Mouse (Mus musculus) CD8-positive naive resting alpha-beta T cell, adult 2 months (primary cell): ENCODE results near the gene Dlgap3.

ENCODE experiments used
- DNase-seq, 2 experiments: peaks; one replicate each; pipeline ENCODE4 v3.0.0; 2022; ENCODE audit warnings: low read depth in 2 of 2, low spot score in 2 of 2

Dlgap3 gene

DNA sequence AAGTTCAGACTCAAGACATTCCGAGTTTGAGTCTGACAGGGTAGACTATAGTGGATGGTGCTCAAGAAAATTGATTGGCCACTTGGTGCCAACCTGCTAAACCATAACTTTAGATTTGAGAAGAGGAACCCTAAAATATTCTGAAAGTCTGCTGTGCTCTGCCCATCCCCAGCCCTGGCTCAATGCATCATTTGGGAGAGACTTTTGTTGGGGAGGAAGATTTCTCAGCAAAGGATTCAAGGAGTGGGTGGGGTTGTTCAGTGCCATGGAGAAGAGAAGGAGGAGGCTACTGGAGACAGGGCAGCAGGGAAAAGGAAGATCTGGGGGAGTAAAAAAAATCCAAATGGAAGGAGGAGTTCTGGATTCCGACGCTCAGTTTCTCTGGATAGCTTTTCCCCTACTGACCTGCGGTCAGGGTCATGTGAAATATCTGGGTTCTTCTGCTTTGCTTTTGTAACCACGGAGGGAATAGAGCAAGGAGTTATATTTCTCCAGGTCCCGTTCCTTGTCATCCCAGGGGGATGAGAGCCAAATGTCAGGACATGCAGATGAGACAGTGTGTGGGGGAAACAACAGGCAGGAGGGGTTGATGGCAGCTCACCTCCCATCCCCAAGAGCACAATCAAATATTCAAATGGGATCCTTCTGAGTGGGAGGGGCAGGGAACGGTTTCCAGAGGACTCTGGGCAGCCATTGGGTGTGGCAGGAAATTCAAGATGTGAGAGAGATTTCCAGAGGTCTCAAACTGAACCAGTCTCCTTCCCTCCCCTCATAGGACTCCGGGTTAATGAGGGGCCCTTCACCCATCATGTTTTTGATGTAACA, 5.3 kb downstream of the Dlgap3 start:
- no peak for DNase-seq

DNA sequence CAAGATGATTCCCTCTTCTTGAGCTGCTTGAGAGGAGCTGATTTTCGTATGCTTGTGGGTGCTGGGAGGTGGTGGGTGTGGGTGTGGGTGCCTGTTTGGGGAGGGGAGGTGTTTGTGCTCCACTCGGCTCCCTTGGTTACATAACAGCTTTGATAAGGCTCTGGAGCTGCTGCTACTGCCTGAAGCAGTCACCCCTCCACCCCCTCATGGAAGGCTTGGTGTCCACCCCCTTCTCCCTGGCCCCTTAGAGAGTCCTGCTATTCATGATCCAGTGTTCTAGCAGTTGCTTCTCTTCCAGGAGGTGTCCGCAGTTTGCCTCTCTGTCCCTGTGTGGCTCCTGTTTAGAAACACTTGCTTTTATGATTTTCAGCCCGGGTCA, 5.9 kb downstream of the Dlgap3 start:
- DNase-seq = no peak

GRCm38 (mm10) chr4:127177961-127178360, 9.0 kb downstream of the Dlgap3 start:
- no peak for DNase-seq

DNA sequence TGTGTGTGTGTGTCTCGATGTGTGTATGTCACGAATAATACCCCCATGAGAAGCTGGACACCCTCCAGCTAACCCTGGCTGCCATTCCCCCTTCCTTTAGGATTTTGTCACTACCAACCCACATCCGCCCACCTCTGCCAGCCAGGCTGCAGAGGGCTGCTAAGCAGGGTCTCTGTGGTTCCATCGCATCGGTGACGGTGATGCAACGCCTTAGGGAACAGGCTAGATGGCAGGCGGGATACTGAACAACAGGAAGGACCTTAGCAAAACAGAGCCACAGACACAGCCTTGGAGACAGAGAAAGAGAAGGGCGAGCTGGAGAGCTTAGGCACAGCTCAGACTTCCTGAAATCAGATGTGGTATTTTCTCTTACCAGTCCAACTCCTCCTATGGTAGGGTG, 9.7 kb downstream of the Dlgap3 start:
- no peak for DNase-seq

- no peak for DNase-seq
Measured at GRCm38 (mm10) chr4:127179469-127180449, 10.8 kb downstream of the Dlgap3 start.

GRCm38 (mm10) chr4:127180450-127180840, 11.4 kb downstream of the Dlgap3 start:
- DNase-seq = no peak

- no peak for DNase-seq
Measured at GRCm38 (mm10) chr4:127181010-127181409, 12.0 kb downstream of the Dlgap3 start.

- no peak for DNase-seq
Measured at GRCm38 (mm10) chr4:127183867-127184266, 14.9 kb downstream of the Dlgap3 start.

- DNase-seq = no peak
Measured at GRCm38 (mm10) chr4:127190921-127191320, 21.9 kb downstream of the Dlgap3 start.

GRCm38 (mm10) chr4:127192704-127193103, 23.7 kb downstream of the Dlgap3 start:
- no peak for DNase-seq

DNA sequence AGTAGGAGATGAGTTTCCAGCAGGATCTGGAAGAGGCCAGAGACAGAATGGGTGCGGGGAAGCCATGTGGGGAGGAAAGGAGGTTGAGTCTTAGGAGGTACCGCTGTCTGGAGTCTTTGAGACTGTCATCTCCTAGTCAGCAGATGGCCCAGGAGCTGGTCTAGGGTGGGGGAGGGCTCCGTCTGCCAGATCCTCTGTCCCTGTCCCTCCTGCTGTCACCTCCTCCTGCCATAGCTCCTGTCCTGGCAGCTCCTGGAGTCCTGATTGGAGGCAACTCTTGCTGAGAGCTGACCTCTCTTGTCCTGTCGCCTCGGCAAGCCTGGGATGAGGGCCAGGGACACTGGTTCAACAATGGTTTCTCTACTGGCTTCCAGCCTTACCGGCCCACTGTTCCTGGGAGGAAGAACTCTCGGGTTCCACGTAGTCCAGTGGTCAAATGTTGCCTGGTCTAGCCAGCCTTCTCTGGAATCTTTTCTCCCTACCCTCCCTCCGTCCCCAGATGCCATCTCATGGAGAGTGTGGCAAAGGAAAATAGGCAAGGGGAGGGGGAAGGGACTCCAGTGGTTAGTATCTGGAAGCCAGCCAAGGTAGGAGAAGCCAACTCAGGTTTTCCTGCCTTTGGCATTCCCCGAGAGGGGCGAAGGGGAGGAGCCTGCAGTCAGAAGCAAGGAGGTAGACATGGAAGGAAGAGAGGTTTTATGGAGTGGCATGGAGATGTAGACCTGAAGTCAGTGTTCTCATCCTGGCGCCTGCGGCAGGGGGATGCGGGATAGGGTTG, 24.6 kb downstream of the Dlgap3 start:
- DNase-seq = no peak

- DNase-seq = no peak
Measured at GRCm38 (mm10) chr4:127194477-127195269, 25.7 kb downstream of the Dlgap3 start.

DNA sequence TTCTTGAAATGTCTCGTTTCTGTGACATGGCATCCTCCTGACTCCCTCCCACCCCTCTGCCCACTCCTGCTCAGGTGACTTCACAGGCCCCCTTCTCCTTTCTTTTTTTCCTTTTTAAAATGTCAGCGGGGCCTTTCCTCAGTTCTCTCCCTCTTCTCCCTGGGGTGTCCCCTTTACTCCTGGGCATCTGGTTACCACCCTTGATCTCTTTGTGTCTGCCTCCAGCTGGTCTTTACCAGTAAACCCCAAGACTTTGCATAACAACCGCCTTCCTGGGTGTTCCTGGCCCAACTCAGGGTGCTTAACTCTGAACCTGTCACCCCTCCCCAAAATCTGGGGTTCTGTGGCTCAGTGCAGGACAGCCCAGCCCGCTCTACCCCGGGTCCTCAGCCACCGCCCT, 29.6 kb downstream of the Dlgap3 start:
- DNase-seq = no peak

GRCm38 (mm10) chr4:127199406-127199805, 30.4 kb downstream of the Dlgap3 start:
- peak in 1 of 2 experiments; percentile 13 for DNase-seq

DNA sequence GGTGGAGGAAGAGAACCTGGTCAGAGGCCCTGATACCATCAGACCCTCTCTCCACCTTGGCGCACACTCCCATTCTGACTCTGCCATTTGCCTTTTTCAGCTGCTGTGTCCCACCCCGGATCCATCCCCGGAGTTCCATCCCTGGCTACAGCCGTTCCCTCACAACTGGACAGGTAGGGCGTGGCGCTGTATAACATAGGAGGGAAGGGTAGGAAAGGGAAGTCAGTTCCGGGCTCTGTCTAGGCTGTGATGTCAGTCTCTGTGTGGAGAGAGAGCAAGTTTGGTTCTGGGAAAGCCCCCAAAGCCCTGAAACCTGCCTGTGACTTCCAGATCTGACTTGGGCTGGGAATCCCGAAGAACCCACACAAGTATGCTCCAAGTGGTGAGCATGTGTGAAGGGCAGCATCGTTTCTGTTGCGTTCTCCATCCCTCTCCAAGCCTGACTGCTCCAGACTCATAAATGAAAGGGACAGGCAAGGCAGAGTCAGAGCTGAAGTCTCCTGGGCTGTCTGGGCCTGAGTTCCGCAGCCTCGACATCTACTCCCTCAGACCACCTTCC, 31.2 kb downstream of the Dlgap3 start:
- no peak for DNase-seq

- no peak for DNase-seq
Measured at GRCm38 (mm10) chr4:127200769-127201617, 32.0 kb downstream of the Dlgap3 start.

DNA sequence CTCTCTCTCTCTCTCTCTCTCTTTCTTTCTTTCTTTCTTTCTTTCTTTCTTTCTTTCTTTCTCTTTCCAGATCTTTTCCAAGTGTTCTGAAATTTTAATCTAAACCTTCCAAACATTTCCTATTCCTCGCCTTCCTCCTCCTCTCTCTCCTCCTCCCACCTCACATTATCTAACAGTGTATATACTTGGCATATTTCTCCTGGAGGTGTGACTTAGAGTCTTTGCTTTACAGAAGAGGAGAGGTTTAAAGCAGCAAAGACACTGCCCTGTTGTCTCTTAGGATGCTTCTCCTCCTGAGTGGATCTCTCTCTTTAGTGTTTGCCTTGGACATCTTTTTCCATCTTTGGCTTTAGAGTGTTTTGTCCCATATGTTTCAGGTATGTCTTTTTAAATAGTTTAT, 34.1 kb downstream of the Dlgap3 start:
- no peak for DNase-seq

DNA sequence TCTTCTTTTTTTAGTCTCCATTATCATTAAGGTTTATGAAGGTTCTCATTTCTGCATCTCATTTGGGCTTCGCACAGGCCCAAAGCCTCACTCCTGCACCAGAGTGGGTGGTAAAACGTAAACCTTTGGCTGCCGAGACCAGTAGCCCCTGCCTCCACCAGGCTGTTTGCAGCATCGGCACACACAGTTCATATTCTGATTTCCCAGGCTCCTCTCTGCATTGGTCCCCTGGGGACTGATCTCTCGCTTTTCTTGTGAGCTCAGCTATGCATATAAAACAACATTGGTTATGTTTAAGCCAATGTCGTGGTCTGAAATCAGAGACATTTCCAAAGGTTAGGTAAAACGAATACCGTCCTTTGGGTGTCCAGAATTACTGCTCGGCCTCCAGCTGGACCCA, 42.3 kb downstream of the Dlgap3 start:
- DNase-seq = no peak

- no peak for DNase-seq
Measured at GRCm38 (mm10) chr4:127214510-127214909, 45.5 kb downstream of the Dlgap3 start.
